Mouse (Mus musculus): Measurements from ENCODE around the gene Barx2. TPM values are rescaled to one million over a fixed set of nuclear protein-coding genes. Genes with fewer than 3 reads are reported as not detected.

The Barx2 gene
- polyA plus RNA-seq, 1 experiment, result 12.5 TPM

DNA sequence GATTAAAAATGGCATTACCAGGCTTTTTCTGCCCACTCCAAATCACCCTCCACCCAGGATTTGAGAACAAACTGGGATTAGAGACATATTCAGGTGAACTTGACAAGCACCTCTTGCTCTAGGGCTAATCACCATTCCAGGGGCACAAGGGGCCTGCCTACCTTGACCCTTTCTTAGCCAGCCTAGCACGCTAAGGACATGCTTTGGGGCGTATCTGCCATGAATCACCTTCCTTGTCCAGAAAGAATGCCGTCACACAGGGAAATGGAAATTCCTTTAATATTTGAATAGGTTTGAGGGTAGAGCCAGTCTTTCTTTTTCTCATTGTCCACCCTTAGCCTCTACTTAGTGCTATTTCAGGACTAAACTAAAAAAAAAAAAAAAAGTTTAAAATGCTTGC, 73.2 kb downstream of the Barx2 start:
- DNase-seq (ENCODE audit: low read depth, low spot score), result no peak
- WGBS, result 41% methylated on average over 3 of the region's 3 CpGs

DNA sequence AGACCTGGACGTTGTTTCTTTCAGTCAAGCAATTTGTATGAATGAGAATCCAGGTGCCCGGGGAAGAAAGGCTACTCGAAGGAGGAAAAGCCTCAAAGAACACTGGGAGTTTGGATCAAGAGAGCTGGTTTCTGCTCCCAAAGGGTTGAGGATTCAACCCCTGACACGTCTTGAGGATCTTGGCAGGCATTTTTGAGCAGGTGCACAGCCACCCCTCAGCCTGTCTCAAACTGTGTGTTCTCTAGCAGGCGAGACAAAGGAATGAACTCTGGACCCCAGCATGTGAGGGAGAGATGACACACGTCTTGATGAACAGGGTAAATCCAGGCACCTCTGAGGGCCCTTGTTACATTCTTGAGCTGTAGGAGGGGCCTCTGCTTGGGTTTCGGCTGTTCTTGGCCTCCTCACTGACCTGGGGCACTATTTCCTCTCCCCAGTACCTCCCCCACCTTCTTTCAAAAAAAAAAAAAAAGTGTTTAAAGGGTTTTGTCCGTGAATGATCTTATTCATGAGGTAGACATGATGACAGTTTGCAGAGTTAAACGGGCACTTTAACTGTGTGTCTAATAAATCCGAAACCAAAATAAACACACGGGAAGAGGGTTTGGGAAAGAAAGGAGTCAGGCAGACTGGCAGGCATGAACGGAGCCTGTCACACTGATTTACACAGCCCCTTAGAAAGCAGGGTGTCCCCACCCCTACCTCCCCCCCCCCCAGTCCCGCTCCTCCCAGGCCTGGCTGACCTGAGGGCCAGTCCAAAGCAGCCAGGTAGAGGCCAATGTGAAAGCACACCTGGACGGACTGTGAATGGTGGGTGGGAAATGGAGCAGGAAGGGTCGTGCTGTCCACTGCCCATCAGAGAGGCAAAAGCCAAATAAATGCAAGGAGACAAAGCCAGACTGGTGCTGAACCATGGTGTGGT, 73.9 kb downstream of the Barx2 start:
- 15% methylated on average over 15 of the region's 15 CpGs for WGBS
- no peak for DNase-seq (ENCODE audit: low read depth, low spot score)

GRCm38 (mm10) chr9:31838047-31838446, 75.2 kb downstream of the Barx2 start:
- WGBS, result 85% methylated on average over 6 of the region's 6 CpGs
- DNase-seq (ENCODE audit: low read depth, low spot score), result no peak

DNA sequence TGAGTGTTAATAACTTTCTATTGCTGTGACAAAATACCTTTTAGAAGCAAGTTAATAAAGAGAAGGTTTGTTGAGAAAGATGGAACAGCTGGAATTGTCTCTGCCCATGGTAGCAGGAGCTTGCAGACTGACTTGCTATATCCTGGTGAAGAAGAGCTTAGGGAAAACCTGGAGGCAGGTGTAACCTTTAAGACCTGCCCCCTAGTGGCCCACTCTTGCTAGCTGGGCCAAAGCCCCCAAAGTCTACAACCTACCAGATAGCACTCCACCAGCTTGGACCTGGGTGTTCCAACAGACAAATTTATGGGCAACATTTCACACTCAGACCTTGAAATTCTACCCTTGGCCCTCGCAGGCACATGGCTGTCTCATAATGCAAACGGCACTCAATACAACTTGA, 104.5 kb downstream of the Barx2 start:
- DNase-seq (ENCODE audit: low read depth, low spot score), result no peak
- 83% methylated on average over 2 of the region's 2 CpGs for WGBS

GRCm38 (mm10) chr9:31802641-31803040, 110.6 kb downstream of the Barx2 start:
- no peak for DNase-seq (ENCODE audit: low read depth, low spot score)
- 89% methylated on average over 1 of the region's 1 CpGs for WGBS

Other genes with a start within 250 kb of the Barx2 start
- gene Arhgap32, start 202.7 kb upstream of the Barx2 start, polyA plus RNA-seq (2012; rRNA removed), result 8.2 and 11.9 TPM in 2 replicates